Mouse (Mus musculus): Measurements from ENCODE around the gene Nt5dc2.

The Nt5dc2 gene

DNA sequence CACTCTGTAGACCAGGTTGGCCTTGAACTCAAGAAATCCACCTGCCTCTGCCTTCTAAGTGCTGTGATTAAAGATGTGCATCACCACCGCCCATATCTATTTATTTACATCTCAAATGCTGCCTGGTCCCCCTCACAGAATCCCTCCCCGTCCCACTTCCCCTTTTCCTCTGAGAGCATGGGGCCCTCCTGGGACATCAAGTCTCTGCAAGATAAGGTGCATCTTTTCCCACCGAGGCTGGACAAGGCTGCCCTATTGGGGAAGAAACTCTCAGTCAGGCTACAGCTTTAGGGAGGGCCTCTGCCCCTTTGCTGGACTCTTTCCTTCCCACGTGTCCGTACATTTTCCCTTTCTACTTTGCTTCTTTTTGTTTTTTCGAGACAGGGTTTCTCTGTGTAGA lies 38.7 kb downstream of the Nt5dc2 start:
- no peak for DNase-seq

GRCm38 (mm10) chr14:31170963-31171362 lies 40.1 kb downstream of the Nt5dc2 start:
- DNase-seq, result no peak

- no peak for DNase-seq
These were observed 40.5 kb downstream of the Nt5dc2 start for GRCm38 (mm10) chr14:31171386-31171785.

DNA sequence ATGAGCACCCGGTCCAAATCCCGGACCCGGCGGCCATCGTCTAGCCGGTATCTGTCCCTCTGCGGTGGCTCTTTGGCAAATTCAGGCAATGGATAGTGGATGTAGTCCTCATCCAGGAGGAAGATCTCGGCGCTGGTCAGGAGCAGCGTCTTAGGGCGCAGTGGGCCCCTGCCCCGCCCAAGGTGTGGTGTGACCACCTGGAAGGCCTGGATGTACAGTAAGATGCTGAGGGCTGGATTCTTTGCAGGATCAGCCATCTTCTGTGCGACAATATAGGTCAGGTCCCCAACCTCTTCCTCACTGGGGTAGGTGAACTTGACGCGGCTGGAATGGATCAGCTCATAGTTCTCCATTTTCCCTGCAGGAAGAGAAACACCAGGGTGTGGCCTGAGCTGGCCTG lies 41.0 kb downstream of the Nt5dc2 start:
- no peak for DNase-seq

- DNase-seq, result no peak
These were observed 42.1 kb downstream of the Nt5dc2 start for GRCm38 (mm10) chr14:31172781-31173455.

DNA sequence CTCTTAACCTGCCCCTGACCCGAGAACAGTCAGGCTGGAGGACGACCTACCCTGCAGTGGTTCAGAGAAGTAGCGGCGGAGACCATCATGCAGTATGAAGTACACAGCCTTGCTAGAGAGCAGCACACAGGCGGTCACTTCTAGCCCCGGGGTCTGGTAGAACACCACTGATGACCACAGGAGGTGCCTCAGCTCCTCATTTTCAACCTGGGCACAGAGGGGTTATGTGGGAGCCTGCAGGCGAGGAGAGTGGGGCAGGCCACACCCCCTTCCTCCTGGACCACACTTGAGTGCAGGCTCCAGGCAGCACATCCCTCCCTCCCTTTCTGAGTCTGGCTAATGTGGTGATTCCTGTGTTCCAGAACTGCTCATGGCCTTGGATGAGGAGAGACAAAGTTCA lies 42.7 kb downstream of the Nt5dc2 start:
- DNase-seq, result no peak

DNA sequence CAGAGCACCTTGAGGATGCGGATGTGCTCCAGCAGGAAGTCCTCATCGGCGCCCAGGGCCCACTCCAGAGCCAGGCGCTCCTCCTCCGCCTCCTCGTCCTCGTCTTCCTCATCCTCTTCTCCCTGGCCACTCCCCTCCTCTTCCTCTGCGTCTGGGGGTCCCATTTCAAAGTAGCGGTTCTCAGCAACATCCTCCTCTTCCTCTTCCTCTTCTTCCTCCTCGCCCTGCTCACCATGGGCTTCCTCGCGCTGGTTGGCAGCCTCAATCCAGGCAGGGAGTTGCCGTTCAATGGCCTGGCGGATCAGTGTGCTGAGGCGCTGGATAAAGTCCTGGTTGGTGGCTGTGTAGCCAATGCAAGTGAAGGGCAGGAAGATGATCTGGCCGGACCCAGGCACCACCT lies 46.4 kb downstream of the Nt5dc2 start:
- DNase-seq, result no peak

DNA sequence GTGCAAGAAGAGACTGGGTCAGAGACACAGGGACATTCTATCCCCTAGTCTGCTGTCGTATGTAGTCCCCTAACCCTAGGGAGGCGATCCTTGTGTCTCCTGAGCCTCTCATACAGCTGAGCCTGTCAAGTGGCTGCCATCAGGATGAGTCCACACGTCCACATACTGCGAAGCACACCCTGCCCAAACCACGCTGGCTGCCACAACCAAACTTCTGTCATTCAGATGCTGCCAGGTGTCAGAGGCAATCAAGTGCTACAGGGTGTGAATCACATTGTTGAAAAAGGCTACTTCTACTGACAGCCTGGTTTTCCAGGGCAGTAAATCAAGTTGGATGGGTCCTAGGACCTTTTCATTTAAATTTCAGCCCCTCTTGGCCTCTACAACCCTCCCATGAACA lies 46.9 kb downstream of the Nt5dc2 start:
- DNase-seq, result no peak

GRCm38 (mm10) chr14:31179677-31180365 lies 49.0 kb downstream of the Nt5dc2 start:
- peak; percentile 42 for DNase-seq

DNA sequence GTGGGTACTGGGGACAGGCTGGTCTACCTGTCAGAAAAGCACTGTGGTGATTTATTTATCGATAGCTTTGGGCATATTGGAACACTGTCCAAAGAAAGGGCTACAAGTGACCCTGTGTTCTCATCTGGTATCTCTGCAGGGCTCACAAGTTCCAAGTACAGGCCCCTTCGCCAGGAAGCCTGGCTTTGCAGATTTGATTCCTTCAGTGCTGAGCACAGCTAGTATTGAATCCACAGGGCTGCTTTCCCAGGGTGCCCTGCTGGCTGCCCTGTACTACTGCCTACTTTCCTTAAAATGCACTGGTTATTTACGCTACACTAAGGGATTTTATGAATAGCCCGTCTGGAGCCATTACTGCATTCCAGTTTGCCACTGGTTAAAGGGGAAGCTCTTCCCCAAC lies 50.7 kb downstream of the Nt5dc2 start:
- DNase-seq, result no peak

GRCm38 (mm10) chr14:31182786-31183290 lies 52.0 kb downstream of the Nt5dc2 start:
- peak; percentile 62 for DNase-seq

DNA sequence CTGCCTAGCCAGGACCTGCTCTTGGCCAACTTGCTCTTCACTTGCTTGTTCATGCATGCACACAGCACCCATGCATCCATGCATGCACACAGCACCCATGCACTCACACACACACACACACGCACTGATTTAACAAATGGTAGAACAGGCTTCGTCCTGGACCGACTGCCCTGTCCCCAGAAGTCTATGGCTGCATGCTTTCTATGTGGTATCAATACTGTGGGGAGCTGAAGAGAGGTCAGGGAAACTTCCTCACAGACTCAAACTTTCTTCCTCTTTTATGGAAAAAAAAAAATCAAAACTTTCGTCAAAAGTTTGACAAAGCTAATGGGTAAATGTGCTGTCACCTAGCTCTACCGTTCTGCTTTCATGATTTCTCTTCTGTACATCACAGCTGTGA lies 52.7 kb downstream of the Nt5dc2 start:
- DNase-seq, result no peak

DNA sequence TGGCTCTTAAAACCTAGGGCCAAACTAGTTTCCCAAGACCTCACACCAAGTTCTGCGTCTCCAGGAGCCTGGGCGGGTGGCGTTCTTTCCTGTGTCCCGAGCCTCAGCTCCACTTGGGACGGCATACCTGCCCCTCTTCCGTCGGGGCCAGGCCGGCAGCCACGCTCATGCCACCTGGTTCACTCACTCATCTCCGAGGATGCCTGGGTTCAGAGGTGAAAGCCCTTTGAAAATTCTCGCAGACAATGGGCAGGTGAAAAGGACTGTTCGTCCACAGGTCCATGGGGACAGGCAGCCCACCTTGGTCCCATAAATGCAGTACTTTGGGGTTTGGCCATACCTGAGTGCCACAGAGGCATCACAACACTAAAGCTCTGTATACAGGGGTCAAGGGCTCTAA lies 53.3 kb downstream of the Nt5dc2 start:
- no peak for DNase-seq

DNA sequence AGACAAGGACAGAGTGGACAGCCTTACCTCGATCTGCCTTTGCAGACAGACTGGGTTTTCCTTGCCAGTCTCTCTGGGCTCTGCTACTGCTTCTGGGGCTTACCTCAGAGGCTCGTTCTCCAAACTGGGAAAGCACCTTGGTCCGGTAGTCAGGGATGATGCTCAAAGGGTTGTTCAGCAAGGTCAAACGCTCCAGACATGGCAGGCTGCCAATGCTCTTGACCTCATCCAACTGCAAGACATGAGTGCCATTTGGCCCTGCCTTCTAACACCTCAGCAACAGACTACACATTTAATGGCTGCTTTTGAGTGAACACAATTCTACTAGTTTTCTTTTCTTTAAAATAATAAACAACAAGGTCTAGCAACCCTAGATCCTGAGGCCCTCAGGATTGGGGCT lies 55.8 kb downstream of the Nt5dc2 start:
- peak; percentile 84 for DNase-seq

Data from lung, postnatal 36 days (tissue).